Mouse (Mus musculus): Measurements from ENCODE around the gene Nfia.

DNA sequence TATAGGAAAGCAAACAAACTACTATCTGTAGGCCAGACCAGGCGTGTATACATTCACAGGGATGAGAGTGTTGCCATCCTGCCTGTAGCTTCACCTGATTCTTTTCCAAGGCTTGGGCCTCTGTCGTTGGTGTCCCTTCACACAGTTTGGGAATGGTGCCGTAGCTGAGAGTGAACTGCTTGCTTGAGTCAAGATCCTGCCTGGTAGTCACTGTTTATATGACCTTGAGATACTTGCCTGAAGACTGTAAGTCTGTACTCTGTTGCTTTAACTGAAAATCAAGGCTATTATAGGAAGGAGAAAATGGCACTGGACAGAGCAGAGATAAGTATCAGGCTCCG lies 214.2 kb downstream of the Nfia start:
- no peak for TF ChIP-seq EP300 (IDR thresholded peaks at IDR 0.05; ENCODE audit: insufficient read depth, low read depth, low read length)
- TF ChIP-seq CTCF (IDR thresholded peaks at IDR 0.05; ENCODE audit: low read depth, low read length), result no peak
